Mouse (Mus musculus): ENCODE results near the gene Ppp1r18. TPM values are rescaled to one million over a fixed set of nuclear protein-coding genes. Genes with fewer than 3 reads are reported as not detected.

Ppp1r18 gene
- polyA plus RNA-seq, 1 experiment from 2014 or later = 189 TPM

DNA sequence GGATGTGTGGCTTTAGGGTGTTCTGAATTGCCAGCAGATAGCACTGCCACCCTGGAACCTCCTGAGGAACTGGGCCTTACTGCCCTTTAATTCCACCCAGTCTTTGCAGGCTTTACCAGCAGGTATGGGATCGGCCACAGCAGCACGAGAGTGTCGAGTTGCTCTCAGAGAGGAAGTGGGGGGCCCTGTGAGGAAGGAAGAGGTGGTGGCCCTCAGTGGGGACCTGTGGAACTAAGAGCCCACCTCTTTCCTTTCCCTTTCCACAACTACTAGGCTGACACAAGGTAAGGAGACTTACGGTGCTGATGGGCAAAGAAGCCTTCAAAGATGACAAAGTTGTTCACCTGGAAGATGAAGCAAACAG lies 38.6 kb downstream of the Ppp1r18 start:
- Histone ChIP-seq H3K79me2 (ENCODE audit: inconsistent target) (no peaks in the 10 kb centered on the region), H3K27ac (no peak overlapping the region), H3K36me3 (ENCODE audit: inconsistent target) (peaks cover 9% of the 10 kb centered on the region; the same call in 1 of the 2 replicates), H3K4me3 (ENCODE audit: inconsistent target) (no peak overlapping the region)
- 33% methylated on average over 4 of the region's 4 CpGs for WGBS (ENCODE audit: missing documents)

DNA sequence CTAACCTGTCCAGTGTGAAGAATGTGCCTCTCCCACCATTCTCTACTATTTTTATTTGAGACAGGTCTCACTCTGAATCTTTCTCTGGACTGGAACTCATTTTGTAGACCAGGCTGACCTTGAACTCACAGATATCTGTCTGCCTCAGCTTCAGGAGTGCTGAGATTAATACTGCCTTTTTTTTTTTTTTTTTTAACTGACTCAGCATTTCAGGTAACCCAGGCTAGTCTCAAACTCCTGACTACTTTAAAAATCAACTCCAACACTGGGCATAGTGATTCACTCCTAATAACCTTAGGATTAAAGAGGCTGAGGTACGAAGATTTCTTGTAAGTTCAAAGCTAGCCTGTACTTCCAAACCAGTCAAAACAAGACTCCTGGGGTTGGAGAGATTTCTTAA lies 40.2 kb downstream of the Ppp1r18 start:
- no peaks in the 10 kb centered on the region; the same call in 1 of the 2 replicates for H3K79me2 ChIP-seq (ENCODE audit: inconsistent target)
- H3K36me3 ChIP-seq (ENCODE audit: inconsistent target) = peaks cover 9% of the 10 kb centered on the region; the same call in 1 of the 2 replicates
- H3K27ac ChIP-seq = no peak overlapping the region
- no peak overlapping the region for H3K4me3 ChIP-seq (ENCODE audit: inconsistent target)
- 100% methylated on average over 1 of the region's 1 CpGs for WGBS (ENCODE audit: missing documents)

DNA sequence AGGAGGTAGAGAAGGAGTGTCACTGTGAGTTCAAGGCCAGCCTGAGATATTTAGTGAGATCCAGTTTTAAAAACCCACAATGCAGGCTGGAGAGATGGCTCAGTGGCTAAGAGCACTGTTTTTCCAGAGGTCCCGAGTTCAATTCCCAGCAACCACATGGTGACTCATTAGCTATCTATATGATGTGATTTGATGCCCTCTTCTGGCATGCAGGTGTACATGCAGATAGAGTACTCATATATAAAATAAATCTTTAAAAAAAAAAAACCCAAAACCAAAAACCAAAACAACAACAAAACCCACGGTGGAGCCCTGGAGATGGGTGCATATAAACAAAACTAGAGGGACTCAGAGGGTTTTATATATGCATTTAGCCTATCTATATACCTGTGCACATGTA lies 42.2 kb downstream of the Ppp1r18 start:
- Histone ChIP-seq H3K4me3 (ENCODE audit: inconsistent target) (no peak overlapping the region), H3K79me2 (ENCODE audit: inconsistent target) (peaks cover 17% of the 10 kb centered on the region), H3K27ac (no peak overlapping the region), H3K36me3 (ENCODE audit: inconsistent target) (peaks cover 14% of the 10 kb centered on the region; the same call in 1 of the 2 replicates)
- 54% methylated on average over 2 of the region's 2 CpGs for WGBS (ENCODE audit: missing documents)

DNA sequence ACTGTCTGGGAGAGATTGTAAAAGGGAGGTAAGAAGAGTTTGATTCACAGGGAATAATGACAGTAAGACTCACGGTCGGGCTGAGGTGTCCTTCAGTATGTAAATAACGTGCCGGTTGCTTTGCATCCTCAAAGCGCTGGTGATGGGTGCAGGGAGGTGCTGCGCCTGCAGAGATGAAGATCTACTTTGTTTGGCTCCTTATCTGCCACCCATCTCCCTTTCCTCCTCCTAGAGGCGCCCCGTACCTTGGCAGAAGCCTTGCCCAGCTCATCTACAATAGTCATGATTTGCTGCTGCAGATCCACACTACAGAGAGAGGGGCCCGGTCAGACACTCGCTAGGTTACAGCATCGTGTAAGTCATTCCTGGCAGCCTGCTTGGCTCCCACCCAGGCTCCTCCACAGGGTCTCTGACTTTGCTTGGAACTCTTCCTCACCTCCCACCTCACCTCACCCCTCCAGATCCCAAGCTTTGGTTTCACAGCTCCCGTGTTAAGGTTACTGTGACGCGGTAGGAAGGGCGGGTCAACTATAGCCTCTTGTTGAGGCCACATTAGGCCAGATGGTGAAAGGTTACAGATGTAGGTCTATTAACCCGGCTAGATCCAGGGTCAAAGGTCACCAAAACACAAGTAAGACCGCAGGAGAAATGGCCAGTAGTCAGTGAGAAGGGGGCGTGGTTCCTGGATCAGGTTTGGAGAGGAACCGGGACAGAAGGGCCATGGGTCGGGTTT lies 44.0 kb downstream of the Ppp1r18 start:
- Histone ChIP-seq H3K36me3 (ENCODE audit: inconsistent target) (peaks cover 14% of the 10 kb centered on the region), H3K27ac (no peak overlapping the region), H3K79me2 (ENCODE audit: inconsistent target) (peaks cover 35% of the 10 kb centered on the region), H3K4me3 (ENCODE audit: inconsistent target) (peak overlapping the region; percentile 43)
- WGBS (ENCODE audit: missing documents) = 33% methylated on average over 20 of the region's 20 CpGs

DNA sequence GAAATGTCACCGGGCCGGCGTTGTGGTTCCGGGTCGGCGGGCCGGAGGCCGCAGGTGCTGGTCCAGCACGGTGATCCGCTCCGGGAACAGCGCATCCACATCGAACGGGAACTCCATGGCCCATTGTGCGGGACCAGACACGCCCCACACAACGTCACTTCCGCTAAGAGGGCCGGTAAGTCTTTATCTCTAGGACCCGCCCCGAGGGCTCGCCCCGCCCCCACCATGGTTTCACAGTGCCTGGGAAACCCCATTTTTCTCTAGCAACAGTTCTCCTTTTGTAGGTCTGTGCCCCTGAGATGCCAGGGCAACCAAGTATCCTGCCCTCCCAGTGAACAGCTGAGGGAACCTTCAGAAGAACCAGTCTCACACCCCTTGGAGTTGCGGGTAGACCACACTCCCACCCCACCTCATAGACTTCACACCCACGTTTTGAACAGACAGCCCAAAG lies 44.6 kb downstream of the Ppp1r18 start, which contains the start of gene Atat1:
Gene Atat1 (minus strand): TSS at position 157 of the 451 bp plus-strand sequence.
- Histone ChIP-seq H3K79me2 (ENCODE audit: inconsistent target) (peaks cover 41% of the 10 kb centered on the region), H3K27ac (peak within 1 kb of the TSS; percentile 41), H3K36me3 (ENCODE audit: inconsistent target) (peaks cover 14% of the 10 kb centered on the region), H3K4me3 (ENCODE audit: inconsistent target) (peak within 1 kb of the TSS; percentile 43)
- WGBS (ENCODE audit: missing documents) = 0% methylated on average over 13 of the region's 25 CpGs

DNA sequence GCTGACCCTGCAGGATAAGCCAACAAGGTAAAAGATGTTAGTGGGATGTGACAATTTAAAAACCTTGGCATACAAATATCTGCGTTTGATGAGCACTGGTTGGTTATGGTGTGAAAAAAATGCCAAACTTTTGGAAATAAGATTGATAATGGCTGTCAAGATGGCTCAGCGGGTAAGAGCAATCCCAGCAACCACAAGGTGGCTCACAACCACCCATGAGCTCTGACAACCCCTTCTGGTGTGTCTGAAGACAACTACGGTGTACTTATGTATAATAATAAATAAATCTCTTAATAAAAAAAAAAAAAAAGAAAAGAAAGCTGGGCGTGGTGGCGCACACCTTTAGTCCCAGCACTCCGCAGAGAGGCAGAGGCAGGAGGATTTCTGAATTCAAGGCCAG lies 49.6 kb downstream of the Ppp1r18 start:
- Histone ChIP-seq H3K4me3 (ENCODE audit: inconsistent target) (peak overlapping the region; percentile 91), H3K36me3 (ENCODE audit: inconsistent target) (peaks cover 14% of the 10 kb centered on the region), H3K79me2 (ENCODE audit: inconsistent target) (peaks cover 81% of the 10 kb centered on the region), H3K27ac (peak overlapping the region; percentile 98; the same call in 1 of the 2 replicates)
- 80% methylated on average over 5 of the region's 6 CpGs for WGBS (ENCODE audit: missing documents)

DNA sequence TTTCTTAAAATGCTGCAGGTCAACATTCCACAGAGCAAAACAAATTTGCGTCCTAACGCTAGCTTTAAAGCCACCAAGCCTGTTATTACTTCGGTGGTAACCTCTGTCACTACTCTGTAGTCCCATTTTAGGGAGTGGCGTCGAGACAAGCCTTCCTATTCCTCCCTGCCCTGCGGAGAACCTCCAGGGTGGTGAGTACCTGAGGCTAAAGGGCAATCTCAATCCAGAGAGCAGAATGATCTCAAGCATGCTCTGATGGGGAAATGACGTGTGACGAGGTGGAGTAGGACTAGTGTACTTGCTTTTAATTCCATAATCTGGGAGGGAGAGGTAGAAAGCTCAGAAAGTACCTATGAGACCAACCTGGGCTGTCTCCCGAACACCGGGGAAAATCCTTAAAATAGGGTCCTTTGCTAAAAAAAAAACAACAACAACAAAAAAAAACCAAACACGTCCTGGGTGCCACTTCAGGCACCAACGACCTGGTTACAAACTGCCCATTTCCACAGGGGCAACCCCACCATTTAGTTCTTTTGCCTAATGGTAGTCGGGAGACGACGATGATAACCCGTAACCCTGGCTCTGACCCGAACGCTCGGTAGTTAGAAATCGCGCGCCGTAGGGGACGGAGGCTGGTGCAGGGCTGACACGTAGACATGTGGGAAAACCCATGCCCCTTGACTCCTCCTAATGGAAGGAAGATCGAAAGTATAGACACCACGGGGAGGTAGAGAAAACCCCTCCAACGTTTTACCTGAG lies 50.3 kb downstream of the Ppp1r18 start:
- peaks cover 14% of the 10 kb centered on the region for H3K36me3 ChIP-seq (ENCODE audit: inconsistent target)
- WGBS (ENCODE audit: missing documents) = 3% methylated on average over 28 of the region's 28 CpGs

DNA sequence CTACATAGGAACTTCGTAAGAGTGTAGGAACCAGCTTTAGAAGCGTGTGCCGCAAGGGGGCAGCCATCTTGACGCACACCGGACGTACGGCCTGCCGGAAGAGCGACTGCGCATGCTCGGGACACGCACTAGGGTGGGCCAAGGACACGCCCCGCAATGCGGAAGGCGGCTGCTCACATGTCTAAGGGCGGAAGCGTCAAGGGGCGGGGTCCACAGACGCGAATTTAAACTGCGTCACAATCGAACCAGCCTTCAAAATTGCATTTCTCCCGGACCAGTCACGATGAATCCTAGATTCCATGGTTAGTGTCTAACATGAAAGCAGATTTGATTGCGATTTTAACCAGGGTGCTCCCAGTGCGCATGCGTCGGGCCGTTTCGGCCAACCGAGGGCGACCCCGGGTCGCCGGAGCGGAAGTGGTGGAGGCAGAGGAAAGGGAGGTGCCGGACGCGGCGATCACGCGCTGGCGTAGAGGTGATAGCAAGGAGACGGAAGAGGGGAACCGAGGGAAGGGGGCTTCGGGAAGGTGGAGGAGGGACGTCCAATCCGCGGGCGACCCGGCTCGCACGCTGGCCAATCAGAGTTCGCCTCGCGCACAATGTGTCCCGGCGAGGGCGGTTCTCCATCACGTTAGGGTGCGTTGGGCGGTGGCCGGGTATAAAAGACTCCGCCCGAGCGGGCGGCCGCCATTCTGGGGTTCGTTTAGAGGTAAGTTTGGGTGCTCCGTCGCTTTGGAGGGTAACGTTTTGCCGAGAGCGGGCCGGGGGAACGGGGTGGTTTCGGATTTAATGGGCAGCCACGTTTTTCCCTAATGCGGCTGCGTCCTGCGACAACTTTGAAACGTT lies 51.1 kb downstream of the Ppp1r18 start, which contains the start of the genes Mrps18b and Ppp1r10:
Gene Mrps18b (minus strand): TSS at position 93 of the 846 bp plus-strand sequence.
Gene Ppp1r10 (plus strand): TSS at position 138 of the 846 bp plus-strand sequence.
- WGBS (ENCODE audit: missing documents) = under 1% methylated on average over 73 of the region's 83 CpGs
- Histone ChIP-seq H3K36me3 (ENCODE audit: inconsistent target) (peaks cover 14% of the 10 kb centered on the region), H3K4me3 (ENCODE audit: inconsistent target) (peak within 1 kb of the TSS; percentile 91), H3K27ac (peak within 1 kb of the TSS; percentile 98), H3K79me2 (ENCODE audit: inconsistent target) (peaks cover 81% of the 10 kb centered on the region)

More for the DNA sequence above, 50.3 kb downstream of the Ppp1r18 start:
- Histone ChIP-seq H3K4me3 (ENCODE audit: inconsistent target) (peak overlapping the region; percentile 91), H3K27ac (peak overlapping the region; percentile 98), H3K79me2 (ENCODE audit: inconsistent target) (peaks cover 87% of the 10 kb centered on the region)

DNA sequence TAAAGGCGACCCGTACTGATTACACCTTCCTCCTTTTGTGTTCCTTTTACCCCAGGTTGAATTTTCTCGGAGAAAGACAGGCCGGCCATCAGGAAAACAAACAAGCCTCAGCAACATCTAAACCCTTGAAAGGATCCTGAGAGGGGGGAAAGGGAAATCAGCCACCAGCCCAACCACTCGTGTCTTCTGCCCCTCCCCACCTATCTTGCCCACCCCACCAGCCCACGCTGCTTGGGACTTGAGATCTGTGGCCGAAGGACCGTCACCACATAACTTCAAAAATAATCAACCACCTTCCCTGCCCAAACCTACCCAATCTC lies 51.7 kb downstream of the Ppp1r18 start:
- Histone ChIP-seq H3K4me3 (ENCODE audit: inconsistent target) (peak overlapping the region; percentile 86), H3K79me2 (ENCODE audit: inconsistent target) (peaks cover 75% of the 10 kb centered on the region), H3K27ac (peak overlapping the region; percentile 98), H3K36me3 (ENCODE audit: inconsistent target) (peaks cover 14% of the 10 kb centered on the region)
- 0% methylated on average over 8 of the region's 8 CpGs for WGBS (ENCODE audit: missing documents)

DNA sequence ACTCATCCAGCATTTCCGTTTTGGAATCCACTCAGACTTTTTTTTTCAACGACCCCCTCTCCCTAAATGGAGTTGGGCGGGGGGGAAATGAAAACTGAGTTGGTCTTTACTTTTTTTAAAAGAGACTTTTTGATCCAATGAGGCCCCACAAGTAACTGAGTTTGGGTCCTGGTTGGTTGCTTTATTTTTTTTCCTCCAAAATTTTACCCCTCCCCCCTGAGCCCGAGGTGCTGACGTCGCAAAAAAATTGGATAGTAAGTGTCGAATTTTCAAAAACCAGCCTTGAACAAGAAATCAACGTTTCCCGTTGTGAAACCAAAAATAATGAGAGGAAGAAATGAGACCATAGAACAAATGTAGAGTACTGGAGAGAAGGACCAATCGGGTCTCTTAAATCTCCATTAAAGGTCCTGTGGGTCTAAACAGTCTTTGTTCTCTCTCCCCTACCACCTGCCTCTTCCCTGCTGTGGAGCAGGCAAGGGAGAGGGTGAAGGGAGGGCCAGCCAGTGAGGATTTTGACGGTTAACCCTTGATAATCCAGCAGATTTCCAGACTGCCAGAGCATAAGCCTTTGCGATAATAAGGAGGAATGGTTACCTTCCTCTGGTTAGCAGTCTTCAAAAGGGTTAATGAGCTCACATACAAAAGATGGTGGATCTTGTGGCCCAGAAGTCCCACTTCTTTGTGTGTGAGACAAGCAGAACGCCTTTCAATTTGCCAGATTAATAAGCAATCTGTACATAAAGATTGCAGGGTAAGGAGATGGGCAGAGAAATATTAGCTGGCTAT lies 52.3 kb downstream of the Ppp1r18 start:
- peak overlapping the region; percentile 86 for H3K4me3 ChIP-seq (ENCODE audit: inconsistent target)
- peaks cover 70% of the 10 kb centered on the region for H3K79me2 ChIP-seq (ENCODE audit: inconsistent target)
- WGBS (ENCODE audit: missing documents) = under 1% methylated on average over 11 of the region's 13 CpGs
- H3K36me3 ChIP-seq (ENCODE audit: inconsistent target) = peaks cover 8% of the 10 kb centered on the region
- H3K27ac ChIP-seq = peak overlapping the region; percentile 98

DNA sequence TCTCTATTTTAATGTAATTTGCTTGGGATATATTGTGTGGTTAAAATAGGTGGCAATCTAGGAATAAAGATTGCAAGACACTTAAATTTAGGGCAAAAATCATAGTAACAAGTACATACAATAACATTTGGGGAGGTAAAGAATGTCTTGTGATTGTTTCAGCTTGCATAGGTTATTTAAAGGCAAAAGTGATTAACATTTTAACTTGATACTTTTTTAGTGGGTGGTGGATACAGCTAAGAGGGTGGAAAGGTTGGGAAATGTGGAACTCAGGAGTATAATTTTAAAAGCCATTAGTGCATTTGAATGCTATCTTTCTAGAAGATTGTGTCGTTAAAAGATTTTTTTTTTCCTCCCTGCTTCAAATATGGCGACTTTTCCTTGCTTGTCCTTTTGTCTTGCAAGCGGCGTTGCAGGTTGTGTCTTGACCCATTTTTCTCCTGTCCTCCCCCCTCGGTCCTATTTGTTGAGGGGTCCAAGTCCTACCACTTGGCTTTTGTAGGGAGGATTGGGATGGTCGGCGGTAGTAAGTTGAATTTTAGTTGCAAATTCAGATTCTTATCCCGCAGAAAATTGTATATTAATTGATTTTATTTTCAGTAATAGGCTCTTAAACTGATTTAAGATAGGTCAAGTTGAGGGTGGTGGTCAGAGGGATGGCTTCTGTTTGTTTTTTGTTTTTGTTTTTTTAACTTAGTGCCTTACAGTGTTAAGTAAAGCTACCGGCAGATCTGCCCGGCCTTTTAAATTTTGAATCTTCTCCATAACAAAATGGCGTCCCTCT lies 53.1 kb downstream of the Ppp1r18 start:
- Histone ChIP-seq H3K4me3 (ENCODE audit: inconsistent target) (peak overlapping the region; percentile 86), H3K27ac (peak overlapping the region; percentile 98), H3K36me3 (ENCODE audit: inconsistent target) (peaks cover 7% of the 10 kb centered on the region), H3K79me2 (ENCODE audit: inconsistent target) (peaks cover 61% of the 10 kb centered on the region)
- WGBS (ENCODE audit: missing documents) = 0% methylated on average over 11 of the region's 11 CpGs

DNA sequence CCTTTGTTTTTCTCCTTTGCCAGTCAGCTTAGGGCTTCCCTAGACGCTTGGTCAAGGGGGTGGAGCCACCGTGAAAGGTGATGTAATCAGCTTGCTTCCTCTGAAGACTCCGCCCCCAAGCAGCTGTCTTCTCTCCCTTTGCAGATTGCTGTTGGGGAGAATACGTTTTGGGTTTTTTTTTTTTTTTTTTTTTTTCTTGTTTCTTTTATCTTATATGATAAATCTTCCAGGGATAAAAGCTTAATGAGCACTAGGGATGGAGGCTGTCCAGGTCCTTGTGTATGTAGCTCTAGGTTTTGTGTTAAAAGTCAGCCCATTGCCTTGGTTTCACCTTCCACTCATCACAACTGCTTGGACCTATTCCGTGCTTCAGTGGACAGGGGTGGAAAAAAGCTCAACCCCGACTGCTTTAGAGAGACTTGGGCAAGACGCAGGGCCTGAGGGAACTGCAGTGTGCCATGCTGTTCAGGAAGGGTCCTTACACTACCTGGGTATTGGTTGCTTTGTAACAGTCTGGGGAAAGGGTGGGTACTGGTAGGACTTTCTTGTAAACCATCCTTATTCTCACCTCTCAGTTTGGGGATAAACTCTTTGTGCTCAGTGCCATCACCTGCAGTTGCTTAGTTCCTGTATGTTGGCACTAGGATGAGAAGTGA lies 53.8 kb downstream of the Ppp1r18 start:
- Histone ChIP-seq H3K4me3 (ENCODE audit: inconsistent target) (peak overlapping the region; percentile 86), H3K36me3 (ENCODE audit: inconsistent target) (peaks cover 15% of the 10 kb centered on the region), H3K79me2 (ENCODE audit: inconsistent target) (peaks cover 54% of the 10 kb centered on the region), H3K27ac (peak overlapping the region; percentile 98)
- 7% methylated on average over 5 of the region's 7 CpGs for WGBS (ENCODE audit: missing documents)

Measured in macrophage (primary cell).